9 mouse cellular contexts compared by ENCODE assay signal in genomic region chr11:109621183-109621582, GRCm38 (mm10). TPM values are rescaled to one million over a fixed set of nuclear protein-coding genes. Genes with fewer than 3 reads are reported as not detected.
DNase-seq lines count a peak whose midpoint lies in the region; ATAC-seq and TF ChIP-seq lines count a peak whose summit lies in the region.
"Had no signal": no experiment of that assay in that cellular context is flagged by ENCODE, and none has a peak within 500 bp of the region (broad histone marks: within the 10 kb centered on the region; RNA-seq: fewer than 3 reads in every experiment).

No protein-coding gene starts in this region.

- TF ChIP-seq CTCF in stomach, postnatal 0 days (IDR thresholded peaks at IDR 0.05; ENCODE audit: low read depth), result peak; percentile 88

- H3K9me3 ChIP-seq in hindbrain, embryonic 11.5 days (ENCODE audit: control insufficient read depth, low read length), result no peaks in the 10 kb centered on the region
- no peaks in the 10 kb centered on the region for H3K9me3 ChIP-seq in hindbrain, embryonic 13.5 days
- H3K9me3 ChIP-seq in embryonic facial prominence, embryonic 10.5 days, result no peaks in the 10 kb centered on the region
- no peaks in the 10 kb centered on the region for H3K9me3 ChIP-seq in stomach, postnatal 0 days (ENCODE audit: control insufficient read depth, low read length)

- no peaks in the 10 kb centered on the region for H3K4me1 ChIP-seq in hindbrain, embryonic 11.5 days (replicated peaks; ENCODE audit: control insufficient read depth, insufficient read depth, low read length)
- peaks cover 8% of the 10 kb centered on the region; the same call in 1 of the 2 replicates for H3K4me1 ChIP-seq in hindbrain, embryonic 13.5 days (replicated peaks)
- peaks cover 27% of the 10 kb centered on the region for H3K4me1 ChIP-seq in embryonic facial prominence, embryonic 10.5 days
- peaks cover 2% of the 10 kb centered on the region; the same call in 1 of the 2 replicates for H3K4me1 ChIP-seq in stomach, postnatal 0 days (replicated peaks; ENCODE audit: control insufficient read depth, insufficient read depth)

- no peak overlapping the region for H3K4me3 ChIP-seq in hindbrain, embryonic 11.5 days (ENCODE audit: low read depth, low read length)
- no peak overlapping the region for H3K4me3 ChIP-seq in hindbrain, embryonic 13.5 days
- no peak overlapping the region for H3K4me3 ChIP-seq in embryonic facial prominence, embryonic 10.5 days
- H3K4me3 ChIP-seq in stomach, postnatal 0 days (ENCODE audit: low read depth, low read length), result no peak overlapping the region
- H3K4me3 ChIP-seq: erythroblast, embryonic 14.5 days had no signal

- DNase-seq in hindbrain, embryonic 11.5 days (ENCODE audit: low spot score), result peak; percentile 76
- peak; percentile 83 for DNase-seq in CD4-positive, CD25-positive, alpha-beta regulatory T cell, adult 2 months (ENCODE audit: low read depth, low spot score)
- DNase-seq in adipocyte (ENCODE audit: low spot score), result peak; percentile 74
- peak; percentile 47 for DNase-seq in embryonic facial prominence, embryonic 10.5 days (ENCODE audit: low spot score)
- peak; percentile 59 for DNase-seq in kidney, postnatal 14 days
- DNase-seq in lung, postnatal 36 days, result peak; percentile 83
- DNase-seq in stomach, postnatal 0 days (ENCODE audit: low spot score), result peak; percentile 63

- no peak for ATAC-seq in hindbrain, embryonic 11.5 days (ENCODE audit: low FRiP score)
- no peak for ATAC-seq in hindbrain, embryonic 13.5 days (ENCODE audit: low FRiP score)
- ATAC-seq in stomach, postnatal 0 days (ENCODE audit: low FRiP score, low TSS enrichment), result no peak

- H3K36me3 ChIP-seq in hindbrain, embryonic 11.5 days (ENCODE audit: control insufficient read depth, insufficient read depth, low read length), result no peaks in the 10 kb centered on the region
- H3K36me3 ChIP-seq in hindbrain, embryonic 13.5 days, result no peaks in the 10 kb centered on the region
- H3K36me3 ChIP-seq in embryonic facial prominence, embryonic 10.5 days (replicated peaks), result no peaks in the 10 kb centered on the region
- H3K36me3 ChIP-seq in stomach, postnatal 0 days (ENCODE audit: control insufficient read depth, insufficient read depth, low read length), result no peaks in the 10 kb centered on the region

- H3K4me2 ChIP-seq in hindbrain, embryonic 11.5 days (replicated peaks; ENCODE audit: low read depth, low read length), result no peak overlapping the region
- H3K4me2 ChIP-seq in hindbrain, embryonic 13.5 days, result no peak overlapping the region
- H3K4me2 ChIP-seq in stomach, postnatal 0 days (replicated peaks; ENCODE audit: low read depth), result no peak overlapping the region

- H3K9ac ChIP-seq in hindbrain, embryonic 11.5 days (ENCODE audit: low read depth, low read length), result no peak overlapping the region
- no peak overlapping the region for H3K9ac ChIP-seq in hindbrain, embryonic 13.5 days
- no peak overlapping the region for H3K9ac ChIP-seq in stomach, postnatal 0 days (ENCODE audit: low read length)

- TF ChIP-seq EP300 in stomach, postnatal 0 days (optimal IDR thresholded peaks at IDR 0.05), result no peak

- no peaks in the 10 kb centered on the region for H3K27me3 ChIP-seq in hindbrain, embryonic 11.5 days (ENCODE audit: control insufficient read depth, insufficient read depth, low read length)
- no peaks in the 10 kb centered on the region for H3K27me3 ChIP-seq in hindbrain, embryonic 13.5 days
- H3K27me3 ChIP-seq in embryonic facial prominence, embryonic 10.5 days (replicated peaks; ENCODE audit: low read depth, poor library complexity, severe bottlenecking), result no peaks in the 10 kb centered on the region
- no peaks in the 10 kb centered on the region for H3K27me3 ChIP-seq in stomach, postnatal 0 days (ENCODE audit: control insufficient read depth, insufficient read depth, low read length)

- WGBS in hindbrain, embryonic 11.5 days, result 17% methylated on average over 2 of the region's 2 CpGs
- WGBS in hindbrain, embryonic 13.5 days, result 15% methylated on average over 2 of the region's 2 CpGs
- 20% methylated on average over 2 of the region's 2 CpGs for WGBS in embryonic facial prominence, embryonic 10.5 days
- 12% methylated on average over 2 of the region's 2 CpGs for WGBS in stomach, postnatal 0 days

- H3K27ac ChIP-seq in hindbrain, embryonic 11.5 days (ENCODE audit: low read depth, low read length), result no peak overlapping the region
- no peak overlapping the region for H3K27ac ChIP-seq in hindbrain, embryonic 13.5 days
- H3K27ac ChIP-seq in embryonic facial prominence, embryonic 10.5 days (replicated peaks), result no peak overlapping the region
- H3K27ac ChIP-seq in stomach, postnatal 0 days (replicated peaks), result no peak overlapping the region

RNA-seq across cellular contexts. Expression of gene Wipi1, which starts 9.4 kb away (rescaled TPM):
- polyA plus RNA-seq in hindbrain, embryonic 11.5 days (2014; fragmentation: Nextera tagmentation; extraction: Ambion mirVana), result 12.2 and 12.3 TPM in 2 replicates
- polyA plus RNA-seq in hindbrain, embryonic 13.5 days (2015; fragmentation: Nextera tagmentation; extraction: Ambion mirVana), result 17.8 and 18.2 TPM in 2 replicates
- 20.7 and 25.3 TPM in 2 replicates for polyA plus RNA-seq in embryonic facial prominence, embryonic 10.5 days (2016; fragmentation: Nextera tagmentation; extraction: Ambion mirVana)
- polyA plus RNA-seq in stomach, postnatal 0 days (2015; fragmentation: Nextera tagmentation; extraction: Ambion mirVana), result 35.3 and 40.5 TPM in 2 replicates

RNA-seq across cellular contexts. Expression of gene Prkar1a, which starts 28.0 kb away (rescaled TPM):
- polyA plus RNA-seq in hindbrain, embryonic 11.5 days (2014; fragmentation: Nextera tagmentation; extraction: Ambion mirVana), result 411 and 461 TPM in 2 replicates
- 473 and 491 TPM in 2 replicates for polyA plus RNA-seq in hindbrain, embryonic 13.5 days (2015; fragmentation: Nextera tagmentation; extraction: Ambion mirVana)
- polyA plus RNA-seq in embryonic facial prominence, embryonic 10.5 days (2016; fragmentation: Nextera tagmentation; extraction: Ambion mirVana), result 328 and 349 TPM in 2 replicates
- 176 and 177 TPM in 2 replicates for polyA plus RNA-seq in stomach, postnatal 0 days (2015; fragmentation: Nextera tagmentation; extraction: Ambion mirVana)
